Mouse (Mus musculus) MEL (cell line): ENCODE measurements around the gene Zfp738. TPM values are rescaled to one million over a fixed set of nuclear protein-coding genes. Genes with fewer than 3 reads are reported as not detected.

Experiments
- DNase-seq: peaks from one replicate; pipeline ENCODE4 v3.0.0; 2011; ENCODE audit warnings: low read depth, low spot score
- H3K27ac ChIP-seq: 2 replicates; pipeline ENCODE4 v1.5.1; 2012; ENCODE audit warnings: low read depth, mild to moderate bottlenecking, control low read depth, low read length, moderate library complexity; ENCODE audit not compliant: control insufficient read depth
- H3K27me3 ChIP-seq, 2 experiments: fragments of 150-350 bp in 1 of 2; sonication (generic) in 1 of 2; 2 replicates each; pipeline ENCODE4 v1.6.1; 2012; ENCODE audit warnings: low read length in 2 of 2, mild to moderate bottlenecking in 2 of 2, improper control_type of control experiment in 1 of 2, moderate library complexity in 1 of 2; ENCODE audit not compliant: insufficient read depth in 2 of 2, control insufficient read depth in 1 of 2
- H3K36me3 ChIP-seq, 2 experiments: 2 replicates each; pipeline ENCODE4 v1.6.1; 2012 to 2014; ENCODE audit warnings: low read length in 2 of 2, improper control_type of control experiment in 1 of 2, inconsistent platforms in 1 of 2, mild to moderate bottlenecking in 1 of 2; ENCODE audit not compliant: insufficient read depth in 2 of 2, control insufficient read depth in 1 of 2
- H3K4me1 ChIP-seq, 2 experiments: fragments of 150-350 bp in 1 of 2; sonication (generic) in 1 of 2; 2 replicates each; pipeline ENCODE4 v1.6.1; 2012; ENCODE audit warnings: low read length in 2 of 2, improper control_type of control experiment in 1 of 2, mild to moderate bottlenecking in 1 of 2; ENCODE audit not compliant: insufficient read depth in 2 of 2, control insufficient read depth in 1 of 2
- H3K4me3 ChIP-seq, 2 experiments: fragments of 150-350 bp in 1 of 2; sonication (generic) in 1 of 2; 2 replicates each; pipeline ENCODE4 v1.5.1; 2012; ENCODE audit warnings: low read depth in 2 of 2, low read length in 2 of 2, mild to moderate bottlenecking in 2 of 2, moderate library complexity in 2 of 2, control low read depth in 1 of 2, improper control_type of control experiment in 1 of 2; ENCODE audit not compliant: control insufficient read depth in 1 of 2, insufficient read depth in 1 of 2
- H3K79me2 ChIP-seq: 2 replicates; pipeline ENCODE4 v1.6.1; 2012; ENCODE audit warnings: mild to moderate bottlenecking, low read length, moderate library complexity; ENCODE audit not compliant: control insufficient read depth, poor library complexity, insufficient read depth
- H3K9ac ChIP-seq: 2 replicates; pipeline ENCODE4 v1.6.1; 2012; ENCODE audit warnings: low read depth, mild to moderate bottlenecking, control low read depth, low read length, moderate library complexity; ENCODE audit not compliant: control insufficient read depth, poor library complexity, severe bottlenecking
- H3K9me3 ChIP-seq: fragments of 150-350 bp; sonication (generic); replicated peaks from 2 replicates; pipeline ENCODE4 v1.6.1; 2012; ENCODE audit warnings: mild to moderate bottlenecking, low read length, improper control_type of control experiment, moderate library complexity; ENCODE audit not compliant: insufficient read depth
- BHLHE40 ChIP-seq: IDR thresholded peaks from 2 replicates; pipeline ENCODE4 v1.6.1; 2012; ENCODE audit warnings: low read depth, mild to moderate bottlenecking, inconsistent platforms, low read length, improper control_type of control experiment, borderline replicate concordance
- CTCF ChIP-seq, 3 experiments: IDR thresholded peaks in 2 of 3; conservative IDR thresholded peaks in 1 of 3; 2 replicates each; pipeline ENCODE4 v1.5.1; 2011 to 2012; ENCODE audit warnings: low read length in 3 of 3, low read depth in 2 of 3, mild to moderate bottlenecking in 2 of 3, improper control_type of control experiment in 1 of 3, inconsistent platforms in 1 of 3, mixed read lengths in 1 of 3, moderate library complexity in 1 of 3; ENCODE audit not compliant: control insufficient read depth in 1 of 3, insufficient read depth in 1 of 3, poor library complexity in 1 of 3, severe bottlenecking in 1 of 3
- E2F4 ChIP-seq: IDR thresholded peaks from 2 replicates; pipeline ENCODE4 v1.6.1; 2011; ENCODE audit warnings: low read depth, low read length, improper control_type of control experiment, borderline replicate concordance
- ELF1 ChIP-seq: IDR thresholded peaks from 2 replicates; pipeline ENCODE4 v1.6.1; 2014; ENCODE audit warnings: low read depth, mild to moderate bottlenecking, inconsistent platforms, low read length, improper control_type of control experiment, moderate library complexity
- GABPA ChIP-seq: IDR thresholded peaks from 2 replicates; pipeline ENCODE4 v1.6.1; 2012; ENCODE audit warnings: low read depth, mild to moderate bottlenecking, inconsistent platforms, low read length, improper control_type of control experiment, moderate library complexity
- GATA1 ChIP-seq: IDR thresholded peaks from 2 replicates; pipeline ENCODE4 v1.6.1; 2011; ENCODE audit warnings: low read depth, low read length, improper control_type of control experiment
- HCFC1 ChIP-seq: IDR thresholded peaks from 2 replicates; pipeline ENCODE4 v1.6.1; 2012; ENCODE audit warnings: low read depth, mild to moderate bottlenecking, inconsistent platforms, low read length, improper control_type of control experiment, moderate library complexity
- JUND ChIP-seq: IDR thresholded peaks from 2 replicates; pipeline ENCODE4 v1.6.1; 2011; ENCODE audit warnings: low read depth, mild to moderate bottlenecking, improper control_type of control experiment, low read length
- KAT2A ChIP-seq: conservative IDR thresholded peaks from 2 replicates; pipeline ENCODE4 v1.6.1; 2012; ENCODE audit warnings: low read depth, low read length, improper control_type of control experiment, inconsistent platforms
- MAX ChIP-seq: IDR thresholded peaks from 2 replicates; pipeline ENCODE4 v1.6.1; 2011; ENCODE audit warnings: low read length, improper control_type of control experiment
- MEF2A ChIP-seq: IDR thresholded peaks from 2 replicates; pipeline ENCODE4 v1.6.1; 2014; ENCODE audit warnings: low read depth, mild to moderate bottlenecking, inconsistent platforms, low read length, improper control_type of control experiment; ENCODE audit not compliant: poor library complexity, insufficient replicate concordance, severe bottlenecking; ENCODE audit errors: extremely low read depth
- MXI1 ChIP-seq: IDR thresholded peaks from 2 replicates; pipeline ENCODE4 v1.6.1; 2011; ENCODE audit warnings: mild to moderate bottlenecking, low read depth, low read length, improper control_type of control experiment
- MYC ChIP-seq: IDR thresholded peaks from 2 replicates; pipeline ENCODE4 v1.6.1; 2011; ENCODE audit warnings: low read depth, mild to moderate bottlenecking, low read length, improper control_type of control experiment, moderate library complexity
- NELFE ChIP-seq: IDR thresholded peaks from 2 replicates; pipeline ENCODE4 v1.6.1; 2011; ENCODE audit warnings: low read depth, low read length, improper control_type of control experiment
- NRF1 ChIP-seq: IDR thresholded peaks from 2 replicates; pipeline ENCODE4 v1.6.1; 2014; ENCODE audit warnings: low read depth, mild to moderate bottlenecking, inconsistent platforms, low read length, improper control_type of control experiment, moderate library complexity; ENCODE audit not compliant: poor library complexity, insufficient read depth, severe bottlenecking
- POLR2A ChIP-seq, 2 experiments: IDR thresholded peaks; 2 replicates each; pipeline ENCODE4 v1.6.1; 2011 to 2012; ENCODE audit warnings: low read length in 2 of 2, mild to moderate bottlenecking in 2 of 2, control low read depth in 1 of 2, improper control_type of control experiment in 1 of 2, low read depth in 1 of 2, moderate library complexity in 1 of 2; ENCODE audit not compliant: control insufficient read depth in 1 of 2, insufficient read depth in 1 of 2, poor library complexity in 1 of 2
- POLR2AphosphoS2 ChIP-seq: IDR thresholded peaks from 2 replicates; pipeline ENCODE4 v1.6.1; 2011; ENCODE audit warnings: low read length, improper control_type of control experiment
- POLR2AphosphoS5 ChIP-seq: IDR thresholded peaks from 2 replicates; pipeline ENCODE4 v1.6.1; 2012; ENCODE audit warnings: low read depth, borderline replicate concordance, mild to moderate bottlenecking, inconsistent platforms, low read length, moderate library complexity, mixed read lengths
- RAD21 ChIP-seq: IDR thresholded peaks from 2 replicates; pipeline ENCODE4 v1.6.1; 2011; ENCODE audit warnings: mild to moderate bottlenecking, low read depth, low read length, improper control_type of control experiment
- RCOR1 ChIP-seq: IDR thresholded peaks from 2 replicates; pipeline ENCODE4 v1.6.1; 2012; ENCODE audit warnings: low read depth, mild to moderate bottlenecking, inconsistent platforms, low read length, improper control_type of control experiment
- SIN3A ChIP-seq: IDR thresholded peaks from 2 replicates; pipeline ENCODE4 v1.6.1; 2012; ENCODE audit warnings: low read length, improper control_type of control experiment, inconsistent platforms
- SMC3 ChIP-seq: IDR thresholded peaks from 2 replicates; pipeline ENCODE4 v1.6.1; 2011; ENCODE audit warnings: low read depth, low read length, improper control_type of control experiment
- TAL1 ChIP-seq: IDR thresholded peaks from 2 replicates; pipeline ENCODE4 v1.6.1; 2012; ENCODE audit warnings: mild to moderate bottlenecking, inconsistent platforms, low read length, moderate library complexity, mixed read lengths
- TBP ChIP-seq: IDR thresholded peaks from 2 replicates; pipeline ENCODE4 v1.8.0; 2011; ENCODE audit warnings: low read depth, low read length, improper control_type of control experiment
- TCF12 ChIP-seq: IDR thresholded peaks from 2 replicates; pipeline ENCODE4 v1.6.1; 2014; ENCODE audit warnings: low read depth, mild to moderate bottlenecking, inconsistent platforms, low read length, improper control_type of control experiment, moderate library complexity
- USF1 ChIP-seq: IDR thresholded peaks from 2 replicates; pipeline ENCODE4 v1.6.1; 2014; ENCODE audit warnings: low read depth, mild to moderate bottlenecking, inconsistent platforms, low read length, improper control_type of control experiment, moderate library complexity
- ZMIZ1 ChIP-seq: IDR thresholded peaks from 2 replicates; pipeline ENCODE4 v1.6.1; 2012; ENCODE audit warnings: low read depth, mild to moderate bottlenecking, inconsistent platforms, low read length, improper control_type of control experiment, moderate library complexity
- ZNF384 ChIP-seq: IDR thresholded peaks from 2 replicates; pipeline ENCODE4 v1.6.1; 2012; ENCODE audit warnings: low read depth, mild to moderate bottlenecking, inconsistent platforms, low read length, improper control_type of control experiment
- polyA plus RNA-seq, 2 experiments: library from polyadenylated mRNA; stranded (reverse) in 1 of 2; unstranded in 1 of 2; fragments of >175 nt in 1 of 2; fragments of >200 nt in 1 of 2; gene quantifications; 2 replicates each; pipeline versions ENCODE4 v1.2.1 to v1.2.4; 2012; ENCODE audit warnings: low replicate concordance in 2 of 2, low read depth in 1 of 2; ENCODE audit not compliant: insufficient read length in 2 of 2, insufficient read depth in 1 of 2, missing spikeins in 1 of 2
- total RNA-seq: library from RNA; depleted of rRNA; stranded (reverse); fragments of 300-350 nt; gene quantifications from 2 replicates; pipeline ENCODE4 v1.2.3, GENCODE M21; 2012

The Zfp738 gene
- total and polyA plus RNA-seq, 3 experiments = 2.0 to 2.4 TPM; not detected in 1

- H3K36me3 ChIP-seq = no peaks in the 10 kb centered on the region; a peak in 1 of 4 replicates
- H3K9ac ChIP-seq = peak within 1 kb of the TSS; percentile 78
- H3K4me3 ChIP-seq = peak within 1 kb of the TSS; percentile 71 to 76
- H3K9me3 ChIP-seq = no peaks in the 10 kb centered on the region
- peaks cover 3% of the 10 kb centered on the region for H3K79me2 ChIP-seq
- no peaks in the 10 kb centered on the region for H3K27me3 ChIP-seq
- peak; percentile 96 for DNase-seq
- peak; percentile 18; the same call in 1 of the 2 replicates for TF ChIP-seq GATA1
- TF ChIP-seq ZMIZ1 = no peak
- peak; percentile 95 for TF ChIP-seq KAT2A
- peak; percentile 62; the same call in 1 of the 2 replicates for TF ChIP-seq BHLHE40
- peak; percentile 84 for TF ChIP-seq TBP
- TF ChIP-seq RCOR1 = no peak
- TF ChIP-seq MYC = peak; percentile 84
- TF ChIP-seq SMC3 = peak; percentile 36
- peak; percentile 88 for TF ChIP-seq MXI1
- peak; percentile 94 for TF ChIP-seq SIN3A
- TF ChIP-seq TCF12 = peak; percentile 50; the same call in 1 of the 2 replicates
- peak; percentile 9 for TF ChIP-seq RAD21
- peak; percentile 96 for TF ChIP-seq ELF1
- TF ChIP-seq TAL1 = no peak
- peak; percentile 94 for TF ChIP-seq HCFC1
- peak; percentile 42 for TF ChIP-seq NELFE
- TF ChIP-seq USF1 = peak; percentile 66
- TF ChIP-seq NRF1 = no peak
- TF ChIP-seq MAX = peak; percentile 95
- TF ChIP-seq POLR2A (IDR thresholded peaks at IDR 0.05; ENCODE audit: control insufficient read depth in 1 of 2, insufficient read depth in 1 of 2, low read depth in 1 of 2, low read length in 2 of 2, poor library complexity in 1 of 2) = peak in 1 of 2 experiments; percentile 61; a peak in 1 of 4 replicates
- TF ChIP-seq CTCF (IDR thresholded peaks at IDR 0.05 in 2 of 3, conservative IDR thresholded peaks at IDR 0.05 in 1 of 3; ENCODE audit: control insufficient read depth in 1 of 3, insufficient read depth in 1 of 3, low read depth in 2 of 3, low read length in 3 of 3, poor library complexity in 1 of 3, severe bottlenecking in 1 of 3) = peak in 1 of 3 experiments; percentile 33; a peak in 2 of 6 replicates
- H3K4me1 ChIP-seq = peaks cover 0 to 2% of the 10 kb centered on the region in 2 experiments; a peak in 1 of 4 replicates
- H3K27ac ChIP-seq = peak within 1 kb of the TSS; percentile 60
Measured at GRCm38 (mm10) chr13:67637294-67638007, 49.4 kb downstream of the Zfp738 start, which contains the start of the genes Gm49345 and Zfp729a. Gm49345 (minus strand) TSS chr13:67637769. Zfp729a (minus strand) TSS chr13:67637791.

- peak overlapping the region; percentile 36 to 41 for H3K4me3 ChIP-seq
- TF ChIP-seq MXI1 = no peak
- TF ChIP-seq SMC3 = no peak
- TF ChIP-seq USF1 = no peak
- no peak for TF ChIP-seq MYC
- no peak for TF ChIP-seq POLR2AphosphoS2
- no peak for TF ChIP-seq E2F4
- TF ChIP-seq ZNF384 = no peak
- no peak for TF ChIP-seq RCOR1
- TF ChIP-seq BHLHE40 = no peak
- TF ChIP-seq HCFC1 = no peak
- no peak for TF ChIP-seq GATA1
- TF ChIP-seq MAX = no peak
- TF ChIP-seq JUND = no peak
- no peak for TF ChIP-seq GABPA
- TF ChIP-seq POLR2AphosphoS5 = no peak
- TF ChIP-seq POLR2A (IDR thresholded peaks at IDR 0.05; ENCODE audit: control insufficient read depth in 1 of 2, insufficient read depth in 1 of 2, low read depth in 1 of 2, low read length in 2 of 2, poor library complexity in 1 of 2) = no peak
- TF ChIP-seq MEF2A = no peak
- TF ChIP-seq, all 39 proteins: peak for 0
- no peaks in the 10 kb centered on the region for H3K36me3 ChIP-seq
- H3K9ac ChIP-seq = peak overlapping the region; percentile 34; the same call in 1 of the 2 replicates
- DNase-seq = peak; percentile 54
- no peaks in the 10 kb centered on the region for H3K27me3 ChIP-seq
- no peak overlapping the region for H3K27ac ChIP-seq
- no peaks in the 10 kb centered on the region for H3K4me1 ChIP-seq
- H3K9me3 ChIP-seq = no peaks in the 10 kb centered on the region
- H3K79me2 ChIP-seq = no peaks in the 10 kb centered on the region
Measured at GRCm38 (mm10) chr13:67610108-67610507, 76.8 kb downstream of the Zfp738 start.
